Mouse (Mus musculus): ENCODE data around the gene Coro1c. TPM values are rescaled to one million over a fixed set of nuclear protein-coding genes. Genes with fewer than 3 reads are reported as not detected.

The Coro1c gene
- total RNA-seq (2014; rRNA removed) (151 and 159 TPM in 2 replicates), polyA plus RNA-seq (2015; fragmentation: Nextera tagmentation; extraction: Ambion mirVana) (140 and 149 TPM in 2 replicates)

DNA sequence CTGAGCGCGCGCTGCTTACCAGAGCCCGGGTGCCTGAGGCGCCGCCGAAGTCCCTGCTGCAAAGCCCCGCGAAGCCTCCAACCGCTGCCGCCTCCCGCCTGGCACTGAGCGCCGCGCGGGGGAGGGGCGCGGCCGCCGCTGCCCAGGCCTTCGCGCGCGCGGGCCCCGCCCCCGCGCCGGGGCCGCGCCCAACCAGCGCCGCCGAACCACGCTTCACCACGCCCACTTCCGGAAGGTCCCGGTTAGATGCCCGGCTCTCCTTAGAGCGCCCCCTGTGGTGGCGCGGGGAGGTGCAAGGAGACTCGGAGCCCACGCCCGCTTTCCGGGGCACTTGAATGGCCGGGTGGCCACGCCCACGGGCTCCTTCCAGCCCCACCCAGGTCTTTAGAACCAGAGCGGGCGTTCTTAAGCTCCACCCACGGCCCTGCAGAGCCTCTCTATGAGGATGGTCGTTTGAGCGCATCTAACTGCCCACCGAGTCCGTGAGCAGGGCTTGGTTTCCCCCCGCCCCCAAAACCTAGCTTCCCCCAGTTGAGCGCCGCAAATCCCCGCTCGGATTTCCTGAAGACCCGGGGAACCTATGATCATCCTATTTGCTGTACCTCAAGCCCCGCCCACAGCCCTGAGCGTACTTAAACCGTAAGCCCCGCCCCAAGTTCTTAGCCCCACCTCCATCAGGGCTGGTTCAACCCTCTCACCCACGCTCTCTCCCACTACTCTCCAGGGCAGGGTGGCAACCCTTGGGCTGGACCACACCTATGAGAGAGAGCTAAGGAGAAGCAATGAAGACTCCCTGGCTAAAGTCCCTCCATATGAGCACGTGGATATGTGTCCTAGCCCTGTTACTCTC, at the start of gene Coro1c:
Gene Coro1c, minus strand, starts transcription at position 167 of the 850 bp plus-strand sequence.
- ATAC-seq: peak; percentile 92
- peak; percentile 98 for DNase-seq (ENCODE audit: low spot score)
- Histone ChIP-seq H3K4me3 (ENCODE audit: low read length) (peak within 1 kb of the TSS; percentile 84), H3K9ac (replicated peaks; ENCODE audit: low read length) (peak within 1 kb of the TSS; percentile 98), H3K9me3 (ENCODE audit: low read length) (no peaks in the 10 kb centered on the region), H3K27ac (peak within 1 kb of the TSS; percentile 97), H3K36me3 (ENCODE audit: insufficient read depth, low read length) (no peaks in the 10 kb centered on the region), H3K27me3 (ENCODE audit: insufficient read depth, low read length) (no peaks in the 10 kb centered on the region), H3K4me2 (ENCODE audit: low read depth, low read length) (peak within 1 kb of the TSS; percentile 83), H3K4me1 (ENCODE audit: insufficient read depth, low read length) (peaks cover 14% of the 10 kb centered on the region; the same call in 1 of the 2 replicates)
- TF ChIP-seq CTCF (IDR thresholded peaks at IDR 0.05; ENCODE audit: low read depth): peak; percentile 84
- 1% methylated on average over 67 of the region's 68 CpGs for WGBS

- peaks cover 27% of the 10 kb centered on the region for H3K36me3 ChIP-seq (ENCODE audit: insufficient read depth, low read length)
- H3K27ac ChIP-seq: no peak overlapping the region
- no peak overlapping the region for H3K9ac ChIP-seq (replicated peaks; ENCODE audit: low read length)
- ATAC-seq: peak; percentile 76
- H3K9me3 ChIP-seq (ENCODE audit: low read length): no peaks in the 10 kb centered on the region
- no peak overlapping the region for H3K4me2 ChIP-seq (ENCODE audit: low read depth, low read length)
- WGBS: 4% methylated on average over 4 of the region's 4 CpGs
- no peaks in the 10 kb centered on the region for H3K27me3 ChIP-seq (ENCODE audit: insufficient read depth, low read length)
- peak; percentile 97 for TF ChIP-seq CTCF (IDR thresholded peaks at IDR 0.05; ENCODE audit: low read depth)
- no peak overlapping the region for H3K4me3 ChIP-seq (ENCODE audit: low read length)
- DNase-seq (ENCODE audit: low spot score): peak; percentile 90
- no peaks in the 10 kb centered on the region for H3K4me1 ChIP-seq (ENCODE audit: insufficient read depth, low read length)
These were observed 48.0 kb upstream of the Coro1c start for GRCm38 (mm10) chr5:113956510-113956909.

DNA sequence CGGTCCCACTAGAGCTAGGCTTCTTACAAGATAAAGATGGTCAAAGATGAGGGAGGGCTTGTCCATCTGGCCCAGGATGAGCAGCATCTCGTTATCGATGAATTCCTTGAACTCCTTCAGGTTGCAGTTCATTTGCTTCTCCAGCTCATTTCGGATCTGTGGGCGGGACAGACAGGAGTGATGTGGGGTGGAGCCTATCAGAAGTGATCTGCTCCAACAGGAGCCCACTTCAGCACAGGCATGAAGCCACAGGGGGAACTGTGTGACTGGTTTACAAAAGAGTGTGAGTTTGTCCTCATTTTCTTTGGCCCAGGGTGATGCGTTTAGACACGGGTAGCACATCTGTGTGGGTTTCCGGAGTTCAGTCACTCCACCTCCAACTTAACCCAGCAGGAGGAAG, 47.1 kb upstream of the Coro1c start:
- peaks cover 22% of the 10 kb centered on the region for H3K36me3 ChIP-seq (ENCODE audit: insufficient read depth, low read length)

DNA sequence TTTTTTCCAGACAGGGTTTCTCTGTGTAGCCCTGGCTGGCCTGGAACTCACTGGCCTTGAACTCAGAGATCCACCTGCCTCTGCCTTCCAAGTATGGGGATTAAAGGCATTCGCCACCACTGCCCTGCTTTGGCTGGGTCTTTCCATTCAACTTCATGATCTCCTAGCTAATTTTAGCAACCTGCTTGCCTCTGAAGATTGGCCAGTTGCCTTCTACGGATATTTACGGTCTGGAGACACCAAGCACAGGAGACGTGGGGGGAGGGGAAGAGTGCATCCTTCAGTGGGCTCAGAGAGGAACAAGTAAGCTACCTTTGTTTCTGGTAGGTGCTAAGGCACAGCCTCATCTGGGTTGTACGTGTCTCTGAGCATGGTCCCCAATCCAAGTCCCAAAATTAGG, 46.7 kb upstream of the Coro1c start:
- Histone ChIP-seq H3K9me3 (ENCODE audit: low read length) (no peaks in the 10 kb centered on the region), H3K4me3 (ENCODE audit: low read length) (no peak overlapping the region), H3K4me2 (ENCODE audit: low read depth, low read length) (no peak overlapping the region), H3K9ac (replicated peaks; ENCODE audit: low read length) (no peak overlapping the region), H3K36me3 (ENCODE audit: insufficient read depth, low read length) (peaks cover 25% of the 10 kb centered on the region), H3K27ac (no peak overlapping the region), H3K4me1 (ENCODE audit: insufficient read depth, low read length) (no peaks in the 10 kb centered on the region), H3K27me3 (ENCODE audit: insufficient read depth, low read length) (no peaks in the 10 kb centered on the region)
- WGBS: 83% methylated on average over 5 of the region's 5 CpGs
- no peak for TF ChIP-seq CTCF (IDR thresholded peaks at IDR 0.05; ENCODE audit: low read depth)
- ATAC-seq (no peak), DNase-seq (ENCODE audit: low spot score) (no peak)

More for the DNA sequence above, 47.1 kb upstream of the Coro1c start:
- ATAC-seq (no peak), DNase-seq (ENCODE audit: low spot score) (no peak)
- no peak for TF ChIP-seq CTCF (IDR thresholded peaks at IDR 0.05; ENCODE audit: low read depth)
- Histone ChIP-seq H3K9ac (replicated peaks; ENCODE audit: low read length) (no peak overlapping the region), H3K4me1 (ENCODE audit: insufficient read depth, low read length) (no peaks in the 10 kb centered on the region), H3K9me3 (ENCODE audit: low read length) (no peaks in the 10 kb centered on the region), H3K4me2 (ENCODE audit: low read depth, low read length) (no peak overlapping the region), H3K27me3 (ENCODE audit: insufficient read depth, low read length) (no peaks in the 10 kb centered on the region), H3K4me3 (ENCODE audit: low read length) (no peak overlapping the region), H3K27ac (no peak overlapping the region)
- whole genome bisulfite sequencing: 88% methylated on average over 8 of the region's 8 CpGs

DNA sequence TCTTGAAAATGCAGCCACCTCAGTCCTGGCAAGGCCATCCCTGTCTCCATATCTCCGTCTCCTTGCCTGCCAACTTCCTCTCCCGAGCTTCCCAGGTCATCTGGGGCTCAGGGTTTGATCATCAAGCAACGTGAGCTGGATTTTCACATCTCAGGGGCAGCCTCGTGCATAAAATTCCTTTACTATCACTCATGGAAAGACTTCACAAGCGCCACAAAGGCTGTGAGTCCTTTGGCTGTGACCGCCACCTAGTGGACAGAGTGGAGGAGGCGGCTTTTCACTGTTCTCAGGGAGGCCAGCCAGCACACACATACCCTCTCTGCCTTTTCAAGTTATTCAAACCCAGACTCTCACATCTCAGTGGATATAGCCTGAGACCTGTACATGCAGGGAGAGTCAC, 45.9 kb upstream of the Coro1c start:
- Histone ChIP-seq H3K27ac (no peak overlapping the region), H3K9ac (replicated peaks; ENCODE audit: low read length) (no peak overlapping the region), H3K4me1 (ENCODE audit: insufficient read depth, low read length) (no peaks in the 10 kb centered on the region), H3K4me3 (ENCODE audit: low read length) (no peak overlapping the region), H3K4me2 (ENCODE audit: low read depth, low read length) (no peak overlapping the region), H3K36me3 (ENCODE audit: insufficient read depth, low read length) (peaks cover 30% of the 10 kb centered on the region), H3K27me3 (ENCODE audit: insufficient read depth, low read length) (no peaks in the 10 kb centered on the region), H3K9me3 (ENCODE audit: low read length) (no peaks in the 10 kb centered on the region)
- WGBS: 10% methylated on average over 7 of the region's 7 CpGs
- peak; percentile 95 for TF ChIP-seq CTCF (IDR thresholded peaks at IDR 0.05; ENCODE audit: low read depth)
- DNase-seq (ENCODE audit: low spot score) (peak; percentile 92), ATAC-seq (peak; percentile 66; the same call in 1 of the 2 replicates)

- no peaks in the 10 kb centered on the region for H3K4me1 ChIP-seq (ENCODE audit: insufficient read depth, low read length)
- ATAC-seq: no peak
- H3K9me3 ChIP-seq (ENCODE audit: low read length): no peaks in the 10 kb centered on the region
- H3K4me2 ChIP-seq (ENCODE audit: low read depth, low read length): no peak overlapping the region
- H3K9ac ChIP-seq (replicated peaks; ENCODE audit: low read length): no peak overlapping the region
- no peaks in the 10 kb centered on the region for H3K27me3 ChIP-seq (ENCODE audit: insufficient read depth, low read length)
- no peak overlapping the region for H3K27ac ChIP-seq
- no peak for DNase-seq (ENCODE audit: low spot score)
- peaks cover 32% of the 10 kb centered on the region for H3K36me3 ChIP-seq (ENCODE audit: insufficient read depth, low read length)
- TF ChIP-seq CTCF (IDR thresholded peaks at IDR 0.05; ENCODE audit: low read depth): no peak
- 93% methylated on average over 10 of the region's 10 CpGs for WGBS
- H3K4me3 ChIP-seq (ENCODE audit: low read length): no peak overlapping the region
These were observed 44.0 kb upstream of the Coro1c start for GRCm38 (mm10) chr5:113952519-113952918.

- H3K4me3 ChIP-seq (ENCODE audit: low read length): no peak overlapping the region
- 90% methylated on average over 11 of the region's 11 CpGs for WGBS
- H3K36me3 ChIP-seq (ENCODE audit: insufficient read depth, low read length): peaks cover 32% of the 10 kb centered on the region
- no peaks in the 10 kb centered on the region for H3K4me1 ChIP-seq (ENCODE audit: insufficient read depth, low read length)
- no peak overlapping the region for H3K27ac ChIP-seq
- H3K27me3 ChIP-seq (ENCODE audit: insufficient read depth, low read length): no peaks in the 10 kb centered on the region
- H3K4me2 ChIP-seq (ENCODE audit: low read depth, low read length): no peak overlapping the region
- ATAC-seq (no peak), DNase-seq (ENCODE audit: low spot score) (no peak)
- TF ChIP-seq CTCF (IDR thresholded peaks at IDR 0.05; ENCODE audit: low read depth): no peak
- H3K9ac ChIP-seq (replicated peaks; ENCODE audit: low read length): no peak overlapping the region
- H3K9me3 ChIP-seq (ENCODE audit: low read length): no peaks in the 10 kb centered on the region
These were observed 43.1 kb upstream of the Coro1c start for GRCm38 (mm10) chr5:113951693-113952071.

Measured in hindbrain, postnatal 0 days (tissue).